Mouse (Mus musculus) heart, adult 11 months (tissue): ENCODE results near the gene Lcor.

Source experiments
- DNase-seq: peaks from one replicate; pipeline ENCODE4 v3.0.0; 2022

The Lcor gene

GRCm38 (mm10) chr19:41573700-41574099, 91.3 kb downstream of the Lcor start:
- no peak for DNase-seq

- no peak for DNase-seq
Observed at GRCm38 (mm10) chr19:41577576-41577975, 95.1 kb downstream of the Lcor start.

- peak; percentile 86 for DNase-seq
Observed at GRCm38 (mm10) chr19:41579311-41579920, 97.0 kb downstream of the Lcor start.

GRCm38 (mm10) chr19:41581706-41582420, 99.4 kb downstream of the Lcor start, which contains the start of gene Gm340:
Gene Gm340, plus strand, starts transcription at chr19:41582370.
- peak; percentile 74 for DNase-seq

GRCm38 (mm10) chr19:41582918-41583514, 100.6 kb downstream of the Lcor start:
- peak; percentile 61 for DNase-seq

GRCm38 (mm10) chr19:41586752-41587151, 104.3 kb downstream of the Lcor start:
- peak; percentile 40 for DNase-seq

- peak; percentile 66 for DNase-seq
Observed at GRCm38 (mm10) chr19:41587431-41588222, 105.2 kb downstream of the Lcor start.

- DNase-seq, result peak; percentile 56
Observed at GRCm38 (mm10) chr19:41589026-41589425, 106.6 kb downstream of the Lcor start.

- peak; percentile 84 for DNase-seq
Observed at GRCm38 (mm10) chr19:41589681-41590080, 107.2 kb downstream of the Lcor start.

GRCm38 (mm10) chr19:41591808-41592207, 109.4 kb downstream of the Lcor start:
- no peak for DNase-seq

GRCm38 (mm10) chr19:41597170-41597894, 114.9 kb downstream of the Lcor start:
- DNase-seq, result peak; percentile 94

GRCm38 (mm10) chr19:41600647-41601046, 118.2 kb downstream of the Lcor start:
- DNase-seq, result no peak

GRCm38 (mm10) chr19:41606208-41606987, 124.0 kb downstream of the Lcor start:
- peak; percentile 83 for DNase-seq

GRCm38 (mm10) chr19:41611683-41612082, 129.2 kb downstream of the Lcor start:
- DNase-seq, result peak; percentile 82
